Mouse (Mus musculus) layer of hippocampus, adult 18-20 months (tissue): ENCODE data around the gene Nop16. TPM values are rescaled to one million over a fixed set of nuclear protein-coding genes. Genes with fewer than 3 reads are reported as not detected.

ENCODE experiments used
- DNase-seq, 2 experiments: peaks; one replicate each; pipeline ENCODE4 v3.0.0; 2022; ENCODE audit warnings: low spot score in 2 of 2
- microRNA-seq, 2 experiments: library from miRNA; unstranded; fragments of <30 nt; microRNA quantifications; one replicate each; pipeline ENCODE4 v1.2.0; 2021
- total RNA-seq, 2 experiments: library from RNA; stranded (reverse); gene quantifications; 2 replicates each; pipeline ENCODE4 v1.2.3; 2021

Gene Nop16
- total RNA-seq, 2 experiments from 2014 or later, result 25.0 to 26.1 TPM

- peak in 1 of 2 experiments; percentile 19 for DNase-seq
These were observed 25.4 kb downstream of the Nop16 start for GRCm38 (mm10) chr13:54564232-54565200.

GRCm38 (mm10) chr13:54562562-54562961, 27.3 kb downstream of the Nop16 start:
- no peak for DNase-seq

GRCm38 (mm10) chr13:54560608-54561007, 29.3 kb downstream of the Nop16 start:
- DNase-seq, result peak in 1 of 2 experiments; percentile 53

- DNase-seq, result no peak
These were observed 30.2 kb downstream of the Nop16 start for GRCm38 (mm10) chr13:54559656-54560055.

GRCm38 (mm10) chr13:54557652-54558051, 32.2 kb downstream of the Nop16 start:
- no peak for DNase-seq

- DNase-seq, result peak in 1 of 2 experiments; percentile 49
These were observed 33.1 kb downstream of the Nop16 start for GRCm38 (mm10) chr13:54556796-54557195.

GRCm38 (mm10) chr13:54556176-54556575, 33.7 kb downstream of the Nop16 start:
- no peak for DNase-seq

GRCm38 (mm10) chr13:54548036-54548435, 41.9 kb downstream of the Nop16 start:
- no peak for DNase-seq

Small RNA genes lying within 50 kb of the gene (microRNA-seq; reads per million reads assigned to microRNA genes)
- gene Gm24195, result 0 reads per million in 2 experiments

Other genes with a start within 250 kb of the Nop16 start
- 100 to 1,000 TPM; 963 to 982 TPM for gene Cplx2, start 218.7 kb downstream of the Nop16 start, total RNA-seq
- gene Thoc3, start 121.2 kb downstream of the Nop16 start, total RNA-seq, result 10 to 100 TPM; 27.9 to 41.2 TPM
- gene Simc1, start 86.3 kb downstream of the Nop16 start, total RNA-seq, result 10 to 100 TPM; 15.2 to 16.0 TPM
- 100 to 1,000 TPM; 145 to 151 TPM for gene 4833439L19Rik, start 24.7 kb downstream of the Nop16 start, total RNA-seq
- 10 to 100 TPM; 35.9 to 38.7 TPM for gene Arl10, start 15.1 kb downstream of the Nop16 start, total RNA-seq
- 100 to 1,000 TPM; 170 to 174 TPM for gene Higd2a, start 117 bp upstream of the Nop16 start, total RNA-seq
- gene Cltb, start 21.3 kb upstream of the Nop16 start, total RNA-seq, result 100 to 1,000 TPM; 263 to 281 TPM
- 10 to 100 TPM; 52.8 to 56.7 TPM for gene Faf2, start 31.7 kb upstream of the Nop16 start, total RNA-seq
- gene Rnf44, start 103.8 kb upstream of the Nop16 start, total RNA-seq, result 100 to 1,000 TPM; 164 to 179 TPM
- gene Cdhr2, start 111.4 kb upstream of the Nop16 start, total RNA-seq, result under 1 TPM; 0.20 to 0.22 TPM
- 100 to 1,000 TPM; 146 to 150 TPM for gene Gprin1, start 159.8 kb upstream of the Nop16 start, total RNA-seq
- gene Sncb, start 176.5 kb upstream of the Nop16 start, total RNA-seq, result 100 to 1,000 TPM; 687 to 705 TPM
- not detected for gene Eif4e1b, start 193.9 kb upstream of the Nop16 start, total RNA-seq
- gene Tspan17, start 199.3 kb upstream of the Nop16 start, total RNA-seq, result 10 to 100 TPM; 75.8 to 78.0 TPM